Mouse (Mus musculus): ENCODE data around the gene Adgrd1. TPM values are rescaled to one million over a fixed set of nuclear protein-coding genes. Genes with fewer than 3 reads are reported as not detected.

Adgrd1 gene
- total and polyA plus RNA-seq, 2 experiments from 2014 or later = 0.22 to 1.0 TPM

- DNase-seq (no peak), ATAC-seq (no peak)
- Histone ChIP-seq H3K4me2 (ENCODE audit: low read depth) (no peak overlapping the region), H3K27me3 (ENCODE audit: insufficient read depth, low read length) (no peaks in the 10 kb centered on the region), H3K4me3 (ENCODE audit: low read depth, low read length) (no peak overlapping the region), H3K9ac (no peak overlapping the region), H3K9me3 (ENCODE audit: low read length) (no peaks in the 10 kb centered on the region), H3K27ac (ENCODE audit: low read depth, low read length) (no peak overlapping the region), H3K36me3 (ENCODE audit: insufficient read depth) (no peaks in the 10 kb centered on the region), H3K4me1 (ENCODE audit: insufficient read depth) (peaks cover 12% of the 10 kb centered on the region; the same call in 1 of the 2 replicates)
- 54% methylated on average over 9 of the region's 9 CpGs for WGBS
- no peak for TF ChIP-seq CTCF (IDR thresholded peaks at IDR 0.05; ENCODE audit: low read depth)
Measured at GRCm38 (mm10) chr5:129214023-129214422, 117.5 kb downstream of the Adgrd1 start.

DNA sequence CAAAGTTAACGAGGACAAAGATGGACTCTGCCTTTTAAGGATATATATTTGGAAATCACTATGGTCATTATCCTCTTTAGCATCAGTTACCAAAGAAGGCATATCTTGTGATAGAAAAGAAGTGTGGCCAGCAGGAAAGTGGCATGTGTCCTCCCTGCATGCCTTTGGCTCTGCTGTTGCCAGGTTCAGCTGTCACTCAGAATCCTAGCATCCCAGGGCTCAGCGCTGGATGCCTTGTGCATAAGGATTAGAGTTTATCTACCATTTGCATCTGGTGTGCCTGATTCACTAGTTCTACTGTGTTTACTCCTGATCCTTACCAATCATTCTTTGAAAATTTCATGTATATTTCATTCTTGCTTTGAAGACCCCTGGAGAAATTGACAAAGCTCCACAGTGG, 119.5 kb downstream of the Adgrd1 start:
- Histone ChIP-seq H3K27me3 (ENCODE audit: insufficient read depth, low read length) (no peaks in the 10 kb centered on the region), H3K9ac (no peak overlapping the region), H3K4me2 (ENCODE audit: low read depth) (no peak overlapping the region), H3K9me3 (ENCODE audit: low read length) (no peaks in the 10 kb centered on the region), H3K36me3 (ENCODE audit: insufficient read depth) (no peaks in the 10 kb centered on the region), H3K27ac (ENCODE audit: low read depth, low read length) (no peak overlapping the region), H3K4me1 (ENCODE audit: insufficient read depth) (peaks cover 12% of the 10 kb centered on the region; the same call in 1 of the 2 replicates), H3K4me3 (ENCODE audit: low read depth, low read length) (no peak overlapping the region)
- WGBS = 82% methylated on average over 2 of the region's 2 CpGs
- DNase-seq = no peak
- no peak for TF ChIP-seq CTCF (IDR thresholded peaks at IDR 0.05; ENCODE audit: low read depth)
- ATAC-seq = no peak

- TF ChIP-seq CTCF (IDR thresholded peaks at IDR 0.05; ENCODE audit: low read depth) = no peak
- WGBS = 16% methylated on average over 22 of the region's 22 CpGs
- Histone ChIP-seq H3K9ac (no peak overlapping the region), H3K27me3 (ENCODE audit: insufficient read depth, low read length) (no peaks in the 10 kb centered on the region), H3K27ac (ENCODE audit: low read depth, low read length) (no peak overlapping the region), H3K36me3 (ENCODE audit: insufficient read depth) (no peaks in the 10 kb centered on the region), H3K4me1 (ENCODE audit: insufficient read depth) (peaks cover 8% of the 10 kb centered on the region; the same call in 1 of the 2 replicates), H3K4me2 (ENCODE audit: low read depth) (peak overlapping the region; percentile 18), H3K9me3 (ENCODE audit: low read length) (no peaks in the 10 kb centered on the region), H3K4me3 (ENCODE audit: low read depth, low read length) (no peak overlapping the region)
- no peak for DNase-seq
- no peak for ATAC-seq
Measured at GRCm38 (mm10) chr5:129217481-129218221, 121.1 kb downstream of the Adgrd1 start.

DNA sequence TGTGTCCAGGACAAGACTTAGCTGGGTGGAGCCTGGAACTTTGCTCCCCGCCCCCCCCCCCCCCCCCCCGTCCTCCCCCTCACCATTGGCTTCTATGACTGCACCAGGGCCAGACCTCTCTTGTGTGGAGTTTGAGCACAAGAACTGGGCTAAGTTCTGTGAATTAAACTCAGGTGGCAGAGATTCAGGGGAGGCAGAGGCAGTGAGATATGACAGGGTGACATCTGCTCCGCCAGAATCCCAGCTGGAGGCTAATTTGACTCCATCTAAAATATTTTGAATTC, 121.6 kb downstream of the Adgrd1 start:
- H3K4me2 ChIP-seq (ENCODE audit: low read depth) = peak overlapping the region; percentile 18; the same call in 1 of the 2 replicates
- peak; percentile 33 for DNase-seq
- no peak overlapping the region for H3K27ac ChIP-seq (ENCODE audit: low read depth, low read length)

GRCm38 (mm10) chr5:129218537-129218981, 122.0 kb downstream of the Adgrd1 start:
- TF ChIP-seq CTCF (IDR thresholded peaks at IDR 0.05; ENCODE audit: low read depth) = no peak
- Histone ChIP-seq H3K4me3 (ENCODE audit: low read depth, low read length) (no peak overlapping the region), H3K9ac (no peak overlapping the region), H3K9me3 (ENCODE audit: low read length) (no peaks in the 10 kb centered on the region), H3K27ac (ENCODE audit: low read depth, low read length) (no peak overlapping the region), H3K4me2 (ENCODE audit: low read depth) (no peak overlapping the region), H3K27me3 (ENCODE audit: insufficient read depth, low read length) (no peaks in the 10 kb centered on the region), H3K36me3 (ENCODE audit: insufficient read depth) (no peaks in the 10 kb centered on the region), H3K4me1 (ENCODE audit: insufficient read depth) (peaks cover 8% of the 10 kb centered on the region; the same call in 1 of the 2 replicates)
- 9% methylated on average over 8 of the region's 8 CpGs for WGBS
- no peak for ATAC-seq
- peak; percentile 29 for DNase-seq

More for the DNA sequence above, 121.6 kb downstream of the Adgrd1 start:
- Histone ChIP-seq H3K27me3 (ENCODE audit: insufficient read depth, low read length) (no peaks in the 10 kb centered on the region), H3K9ac (no peak overlapping the region), H3K36me3 (ENCODE audit: insufficient read depth) (no peaks in the 10 kb centered on the region), H3K4me3 (ENCODE audit: low read depth, low read length) (no peak overlapping the region), H3K4me1 (ENCODE audit: insufficient read depth) (peaks cover 8% of the 10 kb centered on the region; the same call in 1 of the 2 replicates), H3K9me3 (ENCODE audit: low read length) (no peaks in the 10 kb centered on the region)
- ATAC-seq = no peak
- TF ChIP-seq CTCF (IDR thresholded peaks at IDR 0.05; ENCODE audit: low read depth) = no peak
- 9% methylated on average over 3 of the region's 3 CpGs for WGBS

DNA sequence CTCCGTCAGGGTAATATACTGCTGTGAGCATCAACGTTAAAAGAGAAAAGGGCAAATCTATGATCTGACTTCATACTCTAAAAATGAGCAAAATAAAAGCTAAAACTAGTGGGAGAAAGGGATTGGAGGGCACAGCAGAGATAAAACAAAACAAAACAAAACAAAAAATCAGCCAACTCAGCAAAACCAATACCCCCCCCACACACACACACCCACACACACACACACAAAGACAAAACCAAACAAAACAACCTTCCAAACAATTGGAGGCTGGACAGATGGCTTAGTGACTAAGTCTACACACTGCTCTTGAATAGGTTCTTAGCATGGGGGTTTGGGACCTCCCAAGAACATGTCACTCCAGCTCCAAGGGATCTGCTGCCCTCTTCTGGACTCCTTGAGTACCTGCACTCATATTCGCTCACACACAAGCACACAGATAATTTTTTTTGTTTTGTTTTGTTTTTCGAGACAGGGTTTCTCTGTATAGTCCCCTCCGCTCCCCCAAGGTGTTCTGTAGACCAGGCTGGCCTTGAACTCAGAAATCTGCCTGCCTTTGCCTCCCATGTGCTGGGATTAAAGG, 122.7 kb downstream of the Adgrd1 start:
- H3K9me3 ChIP-seq (ENCODE audit: low read length) = no peaks in the 10 kb centered on the region
- no peak for ATAC-seq
- WGBS = 87% methylated on average over 5 of the region's 5 CpGs

DNA sequence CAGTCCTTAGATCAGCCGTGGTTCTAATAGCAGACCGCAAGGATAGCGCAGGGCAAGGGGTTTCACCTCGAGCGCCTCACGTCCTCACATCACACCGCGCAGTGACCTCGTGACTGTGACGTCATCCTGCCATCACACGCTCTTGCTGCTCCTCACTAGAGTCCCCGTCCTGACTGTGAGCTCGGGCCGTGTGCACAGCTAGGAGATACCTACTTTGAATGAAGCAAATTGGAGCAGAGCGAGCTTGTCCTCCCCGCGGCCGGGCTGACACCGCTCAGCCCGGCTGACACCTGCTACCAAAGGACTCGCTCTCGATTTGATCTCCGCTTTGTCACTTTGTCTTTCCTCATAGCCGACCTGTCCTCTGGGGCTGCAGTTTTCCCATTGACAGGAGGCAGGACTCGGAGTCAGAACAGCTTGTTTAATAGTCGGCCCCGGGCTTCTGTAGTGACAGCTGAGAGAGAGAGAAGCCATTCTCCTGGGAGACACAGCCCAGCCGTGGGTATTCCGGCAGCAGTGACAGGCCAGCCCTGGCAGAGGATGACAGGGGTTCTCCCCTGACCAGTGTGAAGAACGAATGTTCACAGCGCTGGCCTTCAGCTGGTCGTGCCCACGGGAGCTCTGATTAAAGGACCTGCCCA, 129.4 kb downstream of the Adgrd1 start:
- 74% methylated on average over 33 of the region's 33 CpGs for WGBS
- no peaks in the 10 kb centered on the region for H3K9me3 ChIP-seq (ENCODE audit: low read length)
- no peaks in the 10 kb centered on the region for H3K27me3 ChIP-seq (ENCODE audit: insufficient read depth, low read length)
- H3K27ac ChIP-seq (ENCODE audit: low read depth, low read length) = no peak overlapping the region
- no peaks in the 10 kb centered on the region for H3K4me1 ChIP-seq (ENCODE audit: insufficient read depth)
- no peak overlapping the region for H3K9ac ChIP-seq
- DNase-seq (peak; percentile 24), ATAC-seq (peak; percentile 54; the same call in 1 of the 2 replicates)
- no peaks in the 10 kb centered on the region for H3K36me3 ChIP-seq (ENCODE audit: insufficient read depth)
- no peak overlapping the region for H3K4me3 ChIP-seq (ENCODE audit: low read depth, low read length)
- no peak for TF ChIP-seq CTCF (IDR thresholded peaks at IDR 0.05; ENCODE audit: low read depth)
- no peak overlapping the region for H3K4me2 ChIP-seq (ENCODE audit: low read depth)

More for the DNA sequence above, 122.7 kb downstream of the Adgrd1 start:
- H3K4me2 ChIP-seq (ENCODE audit: low read depth) = no peak overlapping the region
- no peak overlapping the region for H3K9ac ChIP-seq
- peak; percentile 42 for TF ChIP-seq CTCF (IDR thresholded peaks at IDR 0.05; ENCODE audit: low read depth)
- H3K4me1 ChIP-seq (ENCODE audit: insufficient read depth) = peaks cover 8% of the 10 kb centered on the region; the same call in 1 of the 2 replicates
- H3K27ac ChIP-seq (ENCODE audit: low read depth, low read length) = no peak overlapping the region
- H3K4me3 ChIP-seq (ENCODE audit: low read depth, low read length) = no peak overlapping the region
- no peak for DNase-seq
- no peaks in the 10 kb centered on the region for H3K27me3 ChIP-seq (ENCODE audit: insufficient read depth, low read length)
- no peaks in the 10 kb centered on the region for H3K36me3 ChIP-seq (ENCODE audit: insufficient read depth)

All from forebrain, postnatal 0 days (tissue).